Mouse (Mus musculus): Measurements from ENCODE around the gene Cmya5. TPM values are rescaled to one million over a fixed set of nuclear protein-coding genes. Genes with fewer than 3 reads are reported as not detected.

The Cmya5 gene
- total RNA-seq (2023), result under 1 TPM; 0.15 to 0.21 TPM

DNA sequence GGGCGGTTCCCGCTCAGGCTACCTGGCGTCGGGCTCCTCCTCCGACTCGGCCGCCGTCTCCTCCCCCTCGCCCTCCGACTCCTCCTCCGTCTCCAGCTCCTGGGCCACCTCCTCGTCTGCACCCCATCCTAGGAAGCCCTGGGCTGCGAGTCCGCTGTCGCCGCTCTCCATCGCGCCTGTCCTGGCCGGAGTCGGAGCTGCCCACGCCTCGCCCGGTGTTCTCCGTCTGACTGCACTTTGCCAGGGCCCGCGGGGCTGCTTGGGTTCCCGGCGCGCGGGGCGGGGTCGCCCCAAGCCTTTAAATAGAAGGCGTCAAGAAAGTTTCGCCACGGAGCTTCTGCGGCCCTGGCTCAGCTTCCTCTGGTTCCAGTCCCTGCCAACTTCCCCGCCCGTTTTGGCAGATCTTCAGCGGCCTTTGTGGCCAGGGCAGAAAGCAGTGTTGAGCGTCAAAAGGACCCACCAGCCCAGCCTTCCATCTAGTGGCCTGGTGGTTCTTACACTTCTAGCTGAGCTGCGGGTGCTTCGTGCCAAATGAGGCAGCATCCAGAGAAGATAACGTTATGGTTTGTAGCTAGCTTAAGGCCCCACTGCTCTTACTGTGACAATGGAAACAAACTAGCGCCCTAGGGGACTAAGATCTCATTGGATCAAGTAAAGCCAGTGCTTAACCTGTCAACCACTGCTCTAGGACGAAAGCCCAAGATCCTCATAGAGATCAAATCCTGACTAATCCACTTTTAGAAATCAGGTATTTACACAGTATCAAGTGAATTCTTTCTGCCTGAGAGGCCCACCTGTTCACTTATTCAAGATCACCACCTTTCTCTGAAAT lies at the start of gene Cmya5:
TSS of gene Cmya5 (minus strand) at position 389 of the 832 bp plus-strand sequence.

DNA sequence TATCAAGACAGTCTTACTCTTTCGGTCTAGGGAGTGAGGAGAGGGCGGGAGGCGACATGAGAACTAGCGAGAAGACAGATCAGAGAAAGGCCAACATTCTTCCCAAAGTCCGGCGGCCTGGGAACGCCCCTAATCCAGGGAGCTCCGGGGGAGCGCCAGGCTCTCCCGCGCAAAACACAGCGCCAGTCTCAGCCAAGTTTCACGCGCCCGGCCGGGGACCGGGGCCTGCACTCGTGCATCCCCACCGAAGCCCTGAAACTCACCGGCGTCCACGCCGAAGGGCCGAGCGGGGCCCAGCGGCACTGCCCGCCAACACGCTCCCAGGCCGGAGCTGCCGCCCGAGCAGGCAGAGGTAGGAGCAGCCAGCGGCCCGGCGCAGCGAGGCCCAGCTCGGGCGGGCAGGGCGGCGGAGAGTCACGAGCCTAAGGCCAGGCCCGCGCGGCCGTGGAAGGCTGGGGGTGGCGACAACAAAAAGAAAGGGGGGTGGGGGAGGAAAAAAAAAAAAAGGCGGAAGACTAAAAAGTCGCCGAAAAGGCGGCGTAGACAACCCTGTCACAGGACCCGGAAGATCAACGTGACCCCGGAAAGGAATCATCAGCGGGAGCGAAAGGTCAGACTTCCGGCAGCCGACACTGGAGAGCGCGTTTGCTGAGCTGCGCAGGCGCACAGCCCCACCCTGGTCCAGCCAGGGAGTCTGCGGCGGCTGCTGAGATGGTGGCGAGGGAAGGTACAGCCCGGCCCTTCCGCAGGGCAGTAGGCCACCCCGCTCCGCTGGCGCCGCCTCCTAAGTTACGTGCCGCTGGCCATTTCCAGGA lies 47.5 kb upstream of the Cmya5 start, which contains the start of gene Tent2:
TSS of gene Tent2 (minus strand) at position 555 of the 815 bp plus-strand sequence.

Other genes with a start within 250 kb of the Cmya5 start
- gene Tent2, start 47.7 kb upstream of the Cmya5 start, total RNA-seq (2023), result 10 to 100 TPM; 75.9 to 78.6 TPM
- gene Homer1, start 154.9 kb upstream of the Cmya5 start, total RNA-seq (2023), result 10 to 100 TPM; 17.7 to 19.2 TPM